Mouse (Mus musculus): ENCODE data around the gene Tecpr2.

DNA sequence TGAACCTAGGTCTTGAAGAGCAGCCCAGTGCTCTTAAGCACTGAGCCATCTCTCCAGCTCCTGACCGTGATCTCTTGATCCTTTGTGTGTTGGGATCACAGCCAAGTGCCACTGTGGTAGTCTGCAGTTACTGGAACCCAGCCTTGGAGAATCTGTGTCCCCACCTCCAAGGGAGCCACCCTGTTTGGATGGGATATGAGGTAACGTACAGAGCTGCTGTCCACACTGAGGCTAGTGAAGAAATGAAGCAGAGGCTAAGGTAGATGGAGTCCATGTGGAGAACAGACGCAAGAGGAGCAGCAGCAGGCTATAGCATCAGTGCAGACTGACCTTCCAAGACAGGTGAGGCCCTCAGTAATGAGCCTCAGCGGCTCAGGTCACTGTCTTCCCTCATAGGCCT is 84.8 kb downstream of the Tecpr2 start:
- no peak for TF ChIP-seq EP300 (IDR thresholded peaks at IDR 0.05)
- TF ChIP-seq CTCF (IDR thresholded peaks at IDR 0.05): no peak
